Mouse (Mus musculus) frontal cortex, adult (tissue): ENCODE results near the gene Sbk2.

ENCODE experiments used
- ATAC-seq: cut with Nextera tagmentation; 2 replicates; pipeline ENCODE4 v1.9.2; 2017; ENCODE audit warnings: mild to moderate bottlenecking, moderate library complexity, mixed read lengths; ENCODE audit not compliant: low TSS enrichment

Gene Sbk2

DNA sequence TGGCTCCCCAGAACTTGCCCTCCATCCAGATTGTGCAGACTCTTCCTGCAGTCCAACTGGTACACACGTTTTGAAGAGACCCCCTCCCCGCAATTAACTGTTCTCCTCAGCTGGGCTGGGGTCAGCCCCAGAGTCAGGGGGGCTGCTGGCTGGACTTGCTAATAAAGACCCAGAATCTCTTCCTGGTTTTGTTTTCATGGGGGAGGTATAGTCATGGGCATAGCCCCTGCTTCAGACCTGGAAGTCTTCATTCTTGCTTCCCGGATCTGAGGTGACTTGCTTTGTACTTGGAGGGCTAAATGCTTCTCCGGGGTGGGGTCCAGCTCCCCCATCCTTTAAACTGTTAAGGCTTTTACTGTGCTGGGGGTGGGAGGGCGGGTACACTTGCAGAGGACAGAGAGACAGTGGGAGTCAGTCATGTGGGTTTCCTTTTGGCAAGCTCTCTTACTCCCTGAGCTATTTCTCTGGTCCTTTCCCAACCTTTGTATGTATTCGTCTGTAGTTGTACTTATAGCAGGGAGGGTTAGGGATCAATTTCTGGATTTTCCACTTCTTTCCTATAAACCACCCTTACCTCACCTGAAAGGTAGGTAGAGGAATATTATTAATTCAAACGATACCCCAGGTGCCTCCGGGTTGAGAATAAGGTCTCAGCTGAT, 42.3 kb downstream of the Sbk2 start, which contains the start of gene Nat14:
Gene Nat14 (plus strand): TSS at position 205 of the 659 bp plus-strand sequence.
- no peak for ATAC-seq

DNA sequence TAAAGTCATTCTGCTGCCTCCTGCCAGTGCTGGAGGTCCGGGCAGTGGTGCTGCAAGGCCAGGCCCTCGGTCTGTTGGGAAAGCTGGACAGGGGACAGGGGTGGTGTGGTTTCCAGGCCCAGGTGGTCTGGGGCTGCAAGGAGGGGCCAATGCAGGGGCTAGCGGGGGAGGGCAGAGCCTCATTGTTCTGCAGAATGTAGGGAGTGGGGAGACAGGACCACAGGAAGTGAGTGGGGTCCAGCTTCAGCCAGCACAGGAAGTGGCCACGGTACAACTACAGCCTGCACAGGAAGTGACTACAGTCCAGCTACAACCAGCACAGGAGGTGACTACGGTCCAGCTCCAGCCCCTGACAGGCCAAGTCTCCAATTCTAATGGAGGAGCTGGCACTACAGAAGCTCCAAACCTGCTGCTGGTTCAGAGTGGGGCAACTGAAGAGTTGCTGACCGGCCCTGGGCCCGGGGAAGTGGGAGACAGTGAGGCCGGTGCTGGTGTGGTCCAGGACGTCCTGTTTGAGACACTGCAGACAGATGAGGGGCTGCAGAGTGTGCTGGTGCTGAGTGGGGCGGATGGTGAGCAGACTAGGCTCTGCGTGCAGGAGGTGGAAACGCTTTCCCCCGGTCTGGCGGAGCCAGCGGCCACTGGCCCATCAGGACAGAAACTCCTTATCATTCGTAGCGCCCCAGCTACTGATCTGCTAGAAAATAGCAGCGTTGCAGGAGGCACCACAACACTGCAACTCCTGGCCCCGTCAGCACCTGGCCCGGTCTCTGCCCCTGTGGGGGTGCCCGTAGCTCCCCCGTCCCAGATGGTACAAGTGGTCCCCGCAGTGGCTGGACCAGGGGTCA, 43.0 kb downstream of the Sbk2 start:
- no peak for ATAC-seq

DNA sequence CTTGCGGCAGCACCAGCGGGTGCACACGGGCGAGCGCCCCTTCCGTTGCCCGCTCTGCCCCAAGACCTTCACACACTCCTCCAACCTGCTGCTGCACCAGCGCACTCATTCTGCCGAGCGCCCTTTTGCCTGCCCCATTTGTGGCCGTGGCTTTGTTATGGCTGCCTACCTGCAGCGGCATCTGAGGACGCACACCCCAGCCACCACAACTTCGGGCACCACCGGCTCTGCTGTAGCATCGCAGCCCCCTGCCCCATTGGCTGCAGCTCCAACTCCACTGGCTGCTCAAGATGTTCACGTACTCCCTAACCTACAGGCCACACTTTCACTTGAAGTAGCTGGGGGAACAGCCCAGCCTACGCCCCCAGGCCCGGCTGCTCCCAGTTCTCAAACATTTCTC, 43.7 kb downstream of the Sbk2 start:
- ATAC-seq = no peak

DNA sequence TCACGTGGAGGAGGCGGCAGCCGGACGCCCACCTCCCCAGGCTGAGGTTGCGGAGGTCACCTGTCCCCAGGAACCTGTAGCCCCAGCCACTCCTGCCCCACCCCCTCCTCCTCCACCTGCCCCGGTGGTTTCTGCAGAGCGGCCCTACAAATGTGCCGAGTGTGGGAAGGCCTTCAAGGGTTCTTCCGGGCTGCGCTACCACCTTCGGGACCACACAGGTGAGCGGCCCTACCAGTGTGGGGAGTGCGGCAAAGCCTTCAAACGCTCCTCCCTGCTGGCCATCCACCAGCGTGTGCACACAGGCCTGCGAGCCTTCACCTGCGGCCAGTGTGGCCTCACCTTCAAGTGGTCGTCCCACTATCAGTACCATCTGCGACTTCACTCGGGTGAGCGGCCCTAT, 44.2 kb downstream of the Sbk2 start:
- ATAC-seq = no peak

DNA sequence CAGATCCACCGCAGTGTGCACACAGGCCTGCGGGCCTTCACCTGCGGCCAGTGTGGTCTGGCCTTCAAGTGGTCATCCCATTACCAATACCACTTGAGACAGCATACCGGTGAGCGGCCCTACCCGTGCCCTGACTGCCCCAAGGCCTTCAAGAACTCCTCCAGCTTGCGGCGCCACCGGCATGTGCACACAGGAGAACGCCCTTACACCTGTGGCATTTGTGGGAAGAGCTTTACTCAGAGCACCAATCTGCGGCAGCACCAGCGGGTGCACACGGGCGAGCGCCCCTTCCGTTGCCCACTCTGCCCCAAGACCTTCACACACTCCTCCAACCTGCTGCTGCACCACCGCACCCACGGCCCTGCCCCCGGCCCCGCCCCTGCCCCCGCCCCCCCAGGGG, 45.1 kb downstream of the Sbk2 start:
- no peak for ATAC-seq

DNA sequence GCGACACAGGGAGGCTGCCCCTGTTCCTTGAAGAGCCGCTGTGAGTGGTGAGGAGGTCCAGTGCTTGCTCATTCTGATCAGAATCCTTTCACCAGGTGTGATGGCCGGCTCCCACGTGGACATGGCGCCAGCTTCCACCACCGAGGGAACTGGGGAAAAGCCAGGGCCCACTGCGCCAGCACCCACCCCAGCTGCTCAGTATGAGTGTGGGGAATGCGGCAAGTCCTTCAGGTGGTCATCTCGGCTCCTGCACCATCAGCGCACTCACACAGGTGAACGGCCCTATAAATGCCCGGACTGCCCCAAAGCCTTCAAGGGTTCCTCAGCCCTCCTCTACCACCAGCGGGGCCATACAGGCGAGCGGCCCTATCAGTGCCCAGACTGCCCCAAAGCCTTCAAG, 45.5 kb downstream of the Sbk2 start:
- ATAC-seq = no peak

DNA sequence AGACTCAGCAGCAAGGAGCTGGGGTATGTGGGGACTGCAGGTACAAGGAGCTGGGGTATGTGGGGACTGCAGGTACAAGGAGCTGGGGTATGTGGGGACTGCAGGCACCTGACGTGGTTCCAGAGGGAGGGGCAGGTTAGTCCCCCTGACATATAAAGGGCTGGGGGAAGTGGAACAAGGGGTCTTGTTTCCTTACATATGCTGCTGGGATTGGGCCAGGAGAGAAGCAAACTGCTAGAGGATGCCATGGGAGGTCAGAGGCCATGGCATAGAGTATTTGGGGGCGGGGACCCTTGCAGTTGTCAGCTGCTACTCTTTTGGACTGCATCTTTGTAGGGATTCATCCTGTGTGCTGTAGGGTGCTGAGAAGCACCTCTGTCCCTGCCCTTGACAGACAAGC, 46.7 kb downstream of the Sbk2 start:
- ATAC-seq = no peak

DNA sequence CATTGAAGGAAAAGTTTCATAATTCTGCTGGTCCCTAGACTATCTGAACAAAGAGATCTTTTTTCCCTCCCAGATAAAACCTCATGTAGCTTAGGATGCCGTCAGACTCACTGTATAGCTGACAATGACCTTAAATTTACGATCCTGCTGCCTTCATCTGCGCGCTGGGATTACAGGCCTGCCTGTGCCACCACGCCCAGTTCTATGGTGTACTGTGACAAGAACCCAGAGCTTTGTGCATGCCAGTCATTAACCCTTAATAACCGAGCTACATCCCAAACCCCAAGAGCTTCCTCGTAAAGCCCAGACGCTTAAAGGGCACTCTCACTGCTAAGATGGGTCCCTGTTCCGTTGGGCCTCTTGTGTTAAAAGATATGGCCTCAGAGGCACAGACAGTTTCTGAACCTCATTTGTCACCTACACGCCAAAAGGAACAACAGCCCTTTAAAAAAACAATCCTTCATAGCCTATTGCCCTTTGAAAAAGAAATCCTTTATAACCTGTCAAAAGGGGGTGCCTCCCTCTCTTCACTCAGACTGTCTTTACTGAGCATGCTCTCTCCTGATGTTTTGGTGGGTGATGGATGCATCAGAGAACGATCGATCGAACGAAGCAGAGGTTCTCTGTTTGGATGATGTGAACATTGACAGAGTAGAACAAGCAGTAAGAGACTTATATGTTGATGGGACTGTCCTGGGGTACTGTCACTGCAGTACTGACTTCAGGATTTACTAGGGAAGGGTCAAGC, 48.4 kb downstream of the Sbk2 start:
- ATAC-seq = peak; percentile 28

DNA sequence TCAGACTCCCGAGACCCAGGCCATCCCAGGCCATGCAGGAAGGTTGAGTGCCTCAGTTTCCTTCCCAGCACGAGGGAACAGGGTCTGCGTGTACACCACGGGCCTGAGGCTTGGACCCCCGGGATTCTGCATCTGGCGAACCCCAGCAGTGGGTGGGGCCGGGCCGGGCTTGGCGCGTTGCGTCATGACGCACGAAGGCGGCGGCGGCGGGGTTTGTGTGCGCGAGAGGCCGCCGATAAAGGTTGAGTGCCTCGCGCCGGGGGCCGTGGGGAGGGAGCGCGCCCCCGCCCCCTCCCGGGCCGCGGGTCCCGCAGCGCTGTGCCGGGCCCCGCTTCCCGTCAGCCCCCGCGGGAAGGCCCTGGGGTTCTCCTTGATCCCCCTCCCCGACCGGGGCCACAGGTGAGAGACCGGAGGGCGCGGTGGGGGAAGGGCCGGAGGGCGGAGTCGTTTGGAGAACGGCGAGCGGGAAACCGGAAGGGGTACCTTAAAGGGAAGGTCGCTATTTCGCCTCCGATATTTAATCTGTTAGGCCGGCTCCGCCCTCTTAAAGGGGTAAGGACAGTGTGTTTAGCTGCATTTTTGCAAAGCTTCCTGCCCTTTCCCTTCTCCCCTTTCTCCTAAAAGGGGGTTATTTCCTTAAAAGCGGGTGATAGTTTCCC, 49.1 kb downstream of the Sbk2 start, which contains the start of gene Zfp628:
Gene Zfp628 (plus strand): TSS at position 211 of the 659 bp plus-strand sequence.
- peak; percentile 87 for ATAC-seq

DNA sequence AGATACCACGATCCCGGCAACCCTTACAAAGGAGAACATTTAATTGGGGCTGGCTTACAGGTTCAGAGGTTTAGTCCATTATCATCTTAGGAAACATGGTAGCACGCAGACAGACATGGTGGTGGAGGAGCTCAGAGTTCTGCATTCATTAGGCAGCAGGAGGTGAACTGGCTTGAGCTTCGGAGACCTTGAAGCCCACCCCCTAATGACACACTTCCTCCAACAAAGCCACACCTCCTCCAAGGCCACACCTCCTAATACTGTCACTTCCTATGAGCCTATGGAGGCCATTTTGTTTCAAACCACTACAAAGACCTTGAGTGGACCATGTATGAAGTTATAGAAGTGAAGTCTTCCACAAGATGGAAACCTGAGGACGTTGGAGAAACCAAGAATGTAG, 52.0 kb downstream of the Sbk2 start:
- no peak for ATAC-seq

DNA sequence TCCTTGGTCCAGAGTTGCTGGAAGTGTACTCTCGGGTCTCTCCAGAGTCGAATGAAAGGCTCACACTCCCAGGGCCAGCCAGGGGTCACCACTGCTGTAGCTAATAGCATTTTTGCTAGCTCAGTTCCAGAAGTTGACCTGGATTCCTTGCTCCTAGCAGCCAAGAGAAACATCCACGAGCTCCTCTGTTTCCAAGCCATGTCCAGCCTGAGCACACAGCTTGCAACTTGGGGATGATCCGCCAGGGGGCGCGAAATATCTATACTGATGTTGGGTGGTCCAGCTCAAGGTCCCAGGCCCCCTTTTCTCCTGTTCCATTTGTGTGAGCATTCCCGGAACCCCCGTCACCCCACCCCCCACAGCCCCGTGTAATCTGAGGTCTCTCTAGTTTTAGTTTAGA, 52.6 kb downstream of the Sbk2 start:
- ATAC-seq = no peak

DNA sequence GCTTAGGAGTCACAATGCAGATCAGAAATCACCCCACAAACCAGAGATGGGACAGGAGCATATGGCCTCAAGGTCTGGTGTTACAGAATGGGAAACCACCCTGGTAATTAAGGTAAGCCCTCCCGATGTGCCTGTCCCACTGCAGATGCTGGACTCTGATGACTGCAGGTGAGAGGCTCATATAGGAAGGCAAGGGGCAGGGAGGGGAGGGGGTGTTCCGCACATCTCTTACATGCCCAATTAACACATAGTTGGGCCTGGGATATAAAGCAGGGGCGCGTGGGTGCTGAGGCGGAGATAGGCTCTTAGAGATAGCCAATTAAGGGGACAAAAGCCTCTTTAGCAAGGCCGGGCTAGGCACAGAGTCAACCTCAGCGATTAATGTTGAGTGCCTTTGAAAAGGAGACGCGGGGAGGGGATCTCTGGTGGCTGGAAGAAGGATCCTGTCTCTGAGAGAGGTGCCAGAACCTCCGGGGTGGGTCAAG, 57.7 kb downstream of the Sbk2 start, which contains the start of gene Gm36210:
Gene Gm36210 (minus strand): TSS at position 51 of the 485 bp plus-strand sequence.
- ATAC-seq = no peak

DNA sequence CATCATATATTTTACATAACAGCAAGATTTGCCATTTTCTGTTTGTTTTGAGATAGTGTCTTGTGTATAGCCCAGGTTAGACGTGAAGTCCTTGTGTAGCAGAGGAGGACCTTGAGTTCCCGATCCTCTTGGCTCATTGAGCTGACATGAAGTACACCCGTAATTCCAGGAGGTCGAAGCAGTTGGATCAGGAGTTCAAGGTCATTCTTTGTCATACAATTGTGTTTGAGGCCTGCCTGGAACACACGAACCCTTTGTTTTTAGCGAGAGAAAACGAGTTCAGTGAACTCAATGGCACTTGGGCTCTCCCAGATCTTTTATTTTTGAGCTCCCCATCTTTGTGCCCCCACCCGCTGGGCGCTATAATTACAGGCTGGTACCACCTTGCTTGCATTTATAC, 61.8 kb downstream of the Sbk2 start:
- no peak for ATAC-seq

DNA sequence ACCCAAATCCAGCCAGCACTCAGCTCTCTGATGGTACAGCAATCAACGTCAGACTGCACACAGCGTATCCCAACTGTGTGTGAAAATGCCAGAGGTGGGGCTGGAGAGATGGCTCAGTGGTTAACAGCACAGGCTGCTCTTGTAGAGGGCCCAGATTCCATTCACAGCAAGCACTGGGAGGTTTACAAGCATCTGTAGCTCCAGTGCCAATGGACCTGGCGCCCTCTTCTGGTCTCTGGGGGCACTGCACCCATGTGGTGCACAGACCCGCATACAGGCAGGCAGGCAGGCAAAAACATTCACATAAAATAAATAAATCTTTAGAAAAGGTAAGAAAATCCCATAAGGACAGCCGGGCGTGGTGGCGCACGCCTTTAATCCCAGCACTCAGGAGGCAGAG, 63.0 kb downstream of the Sbk2 start:
- ATAC-seq = no peak

DNA sequence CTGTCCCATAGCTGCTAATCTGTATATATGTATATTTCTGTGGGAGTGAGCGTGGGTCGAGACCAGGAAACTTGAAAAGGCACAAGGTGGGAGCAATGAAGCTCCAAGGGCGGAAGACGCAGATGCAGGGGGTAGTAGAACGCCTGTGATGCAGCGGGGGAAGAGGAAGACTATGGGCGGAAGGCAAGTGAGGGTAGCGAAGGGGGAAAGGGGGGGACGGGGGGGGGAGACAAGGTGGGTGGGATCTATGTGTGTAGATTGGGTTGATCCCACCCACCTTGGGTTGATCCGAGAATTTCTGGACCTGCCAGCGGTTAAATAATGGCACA, 63.7 kb downstream of the Sbk2 start:
- no peak for ATAC-seq

DNA sequence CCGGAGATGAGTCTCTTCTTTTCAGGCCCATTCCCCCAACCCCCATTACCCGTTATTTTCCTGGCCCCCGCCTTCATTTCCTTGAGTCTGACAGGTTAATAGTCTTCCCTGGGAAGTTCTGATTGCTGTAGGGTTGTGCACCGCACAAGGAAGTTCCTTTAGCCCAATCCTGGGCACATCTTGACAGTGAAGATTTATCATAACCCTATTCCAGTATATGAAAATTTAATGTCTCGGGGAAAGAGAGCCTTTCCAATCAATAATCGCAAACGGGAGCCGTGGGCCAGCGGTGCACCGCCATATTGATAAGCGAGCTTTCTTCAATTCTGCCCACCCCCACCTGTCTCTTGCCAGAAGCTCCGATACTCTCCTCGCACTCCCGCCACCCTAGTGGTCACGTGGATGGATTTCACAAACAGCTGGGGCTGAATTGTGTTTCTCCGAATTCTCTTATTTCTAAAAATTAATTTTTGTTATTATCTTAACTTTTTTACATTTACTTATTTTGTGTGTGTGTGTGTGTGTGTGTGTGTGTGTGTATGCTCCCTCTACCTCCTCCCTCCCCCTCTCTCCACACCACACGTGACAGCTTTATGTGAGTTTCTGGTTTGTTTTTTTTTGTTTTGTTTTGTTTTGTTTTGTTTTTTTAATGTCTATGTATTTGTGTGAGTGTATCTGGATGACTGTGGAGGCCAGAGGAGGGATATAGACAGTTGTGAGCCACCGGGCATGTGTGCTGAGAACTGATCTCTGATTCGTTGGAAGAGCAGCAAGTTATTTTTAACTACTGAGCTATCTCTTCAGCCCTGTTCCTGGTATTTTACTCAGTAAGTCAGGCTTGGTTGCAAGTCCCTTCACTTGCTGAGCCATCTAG, 64.3 kb downstream of the Sbk2 start:
- peak; percentile 73; the same call in 1 of the 2 replicates for ATAC-seq

DNA sequence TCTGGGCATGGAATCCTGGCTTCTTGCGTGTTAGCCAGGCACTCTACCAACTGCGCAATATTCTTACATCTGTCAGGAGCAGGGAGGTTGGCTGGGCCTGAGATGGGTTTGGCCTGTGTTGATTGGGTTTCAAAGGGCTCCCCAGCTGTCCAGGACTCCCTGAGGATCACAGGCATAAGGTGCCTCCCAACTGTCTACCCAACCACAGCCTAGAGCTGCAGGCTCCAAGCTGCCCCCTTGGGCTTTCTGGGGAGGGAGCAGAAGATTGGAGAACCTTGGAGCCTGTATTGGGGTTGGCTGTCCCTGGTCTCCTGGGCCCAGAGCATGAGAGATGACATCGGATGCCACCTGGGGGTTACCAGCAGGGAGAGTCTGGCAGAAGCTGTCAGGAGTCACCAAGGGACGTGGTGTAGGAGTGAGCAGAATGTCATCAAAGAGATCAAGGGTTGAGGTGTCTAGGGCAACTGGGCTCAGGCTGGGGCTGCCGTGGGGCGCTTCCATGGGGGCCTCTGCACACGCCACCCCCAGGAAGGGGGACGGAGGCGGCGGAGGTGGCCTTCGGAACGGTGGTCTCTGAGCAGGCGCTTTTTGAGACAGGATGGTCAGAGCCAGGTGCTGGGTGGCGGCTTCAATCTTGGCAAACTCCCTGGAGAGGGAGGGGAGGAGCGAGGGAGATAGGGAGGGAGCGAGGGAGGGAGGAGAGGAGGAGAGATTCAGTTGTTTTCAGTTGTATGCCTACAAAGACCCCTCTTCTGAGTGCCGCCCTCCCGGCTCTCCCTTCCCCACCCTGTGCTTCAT, 65.2 kb downstream of the Sbk2 start:
- no peak for ATAC-seq

DNA sequence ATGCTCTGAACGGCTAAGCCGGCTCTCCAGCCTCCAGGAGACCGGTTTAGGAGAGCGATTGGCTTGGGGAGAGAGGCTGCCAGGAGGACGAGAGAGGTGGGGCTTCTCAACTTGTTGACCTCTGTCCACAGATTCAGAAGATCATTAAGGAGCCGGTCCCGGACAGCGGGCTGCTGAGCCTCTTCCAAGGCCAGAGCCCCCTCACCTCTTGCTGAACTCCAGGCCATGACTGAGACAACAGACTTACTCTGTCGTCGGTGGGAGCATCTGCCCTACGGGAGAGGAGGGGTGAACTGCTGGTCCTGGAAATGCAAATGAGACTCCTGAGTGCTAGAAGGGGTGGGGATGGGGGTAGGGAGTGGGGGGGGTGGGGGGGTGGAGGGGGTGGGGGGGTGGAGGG, 69.0 kb downstream of the Sbk2 start:
- no peak for ATAC-seq
